Mouse (Mus musculus): ENCODE data around the gene N4bp1.

DNA sequence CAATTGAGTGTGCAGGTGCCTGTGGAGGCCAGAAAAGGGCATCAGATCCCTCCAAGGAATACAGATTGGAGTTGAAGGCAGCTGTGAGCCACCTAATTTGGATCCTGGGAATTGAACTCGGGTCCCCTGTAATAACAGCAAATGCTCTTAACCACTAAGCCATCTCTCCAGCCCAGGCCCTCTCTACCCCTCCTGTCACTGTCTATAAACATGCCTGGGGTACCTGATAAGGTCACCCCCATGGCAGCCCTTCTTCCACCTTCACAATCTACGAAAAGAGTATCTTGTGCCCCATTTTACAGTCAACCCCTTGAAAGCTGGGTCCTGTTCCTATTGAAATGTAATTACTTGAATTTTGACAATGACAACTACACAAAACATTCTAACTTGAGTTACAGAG, 11.0 kb downstream of the N4bp1 start:
- TF ChIP-seq POLR2A (IDR thresholded peaks at IDR 0.05; ENCODE audit: low read depth, low read length) (no peak), CTCF (IDR thresholded peaks at IDR 0.05; ENCODE audit: borderline replicate concordance, insufficient read depth, low read length) (no peak)
